Mouse (Mus musculus): ENCODE measurements at regions not wholly inside any gene's neighbourhood (a gene's known extent, or its start where the extent isn't known, plus 50 kb on each side); places are given as distances from the start of the nearest gene placed in this dataset.

DNA sequence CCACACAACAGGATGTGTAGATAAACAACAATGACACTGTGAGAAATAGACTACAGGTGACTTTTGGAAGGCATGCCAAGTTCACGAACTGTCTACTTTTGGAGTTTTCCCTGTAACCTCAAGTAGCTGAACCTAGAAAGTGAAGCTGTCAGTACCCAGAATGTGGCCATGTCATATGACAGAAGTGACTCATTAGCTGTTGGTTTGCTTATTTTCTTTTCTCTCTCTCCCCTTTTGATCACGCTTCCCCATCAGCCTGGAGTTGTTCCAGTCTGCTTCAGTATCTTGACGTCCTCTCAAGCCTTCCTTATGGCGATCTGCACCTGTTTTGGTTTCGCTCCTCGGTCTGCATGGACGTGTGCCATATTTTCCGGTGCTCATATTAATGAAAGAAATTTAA is 90.8 kb upstream of the Foxq1 start:
- TF ChIP-seq CTCF (IDR thresholded peaks at IDR 0.05; ENCODE audit: borderline replicate concordance, insufficient read depth, low read length) (no peak), POLR2A (IDR thresholded peaks at IDR 0.05; ENCODE audit: low read depth, low read length) (no peak)
